Mouse (Mus musculus) lung, postnatal 25 days (tissue): ENCODE measurements around the gene Col18a1.

ENCODE experiments used
- DNase-seq: peaks from one replicate; pipeline ENCODE4 v3.0.0; 2022; ENCODE audit warnings: low spot score

The Col18a1 gene

GRCm38 (mm10) chr10:77110010-77110409, 56.3 kb downstream of the Col18a1 start:
- DNase-seq = no peak

GRCm38 (mm10) chr10:77108106-77108505, 58.2 kb downstream of the Col18a1 start:
- no peak for DNase-seq

- no peak for DNase-seq
Measured at GRCm38 (mm10) chr10:77104327-77104726, 62.0 kb downstream of the Col18a1 start.

GRCm38 (mm10) chr10:77103689-77104088, 62.7 kb downstream of the Col18a1 start:
- no peak for DNase-seq

GRCm38 (mm10) chr10:77099777-77100176, 66.6 kb downstream of the Col18a1 start:
- no peak for DNase-seq

GRCm38 (mm10) chr10:77098619-77099018, 67.7 kb downstream of the Col18a1 start:
- DNase-seq = no peak

- DNase-seq = peak; percentile 18
Measured at GRCm38 (mm10) chr10:77097890-77098200, 68.5 kb downstream of the Col18a1 start.

GRCm38 (mm10) chr10:77097006-77097889, 69.1 kb downstream of the Col18a1 start:
- DNase-seq = no peak

- no peak for DNase-seq
Measured at GRCm38 (mm10) chr10:77095666-77096065, 70.7 kb downstream of the Col18a1 start.

- DNase-seq = no peak
Measured at GRCm38 (mm10) chr10:77093817-77094216, 72.5 kb downstream of the Col18a1 start.

- no peak for DNase-seq
Measured at GRCm38 (mm10) chr10:77091538-77092097, 74.7 kb downstream of the Col18a1 start.

- DNase-seq = no peak
Measured at GRCm38 (mm10) chr10:77090063-77090462, 76.3 kb downstream of the Col18a1 start.

GRCm38 (mm10) chr10:77089336-77089735, 77.0 kb downstream of the Col18a1 start:
- no peak for DNase-seq

GRCm38 (mm10) chr10:77084568-77084967, 81.8 kb downstream of the Col18a1 start:
- no peak for DNase-seq

- DNase-seq = no peak
Measured at GRCm38 (mm10) chr10:77082921-77083320, 83.4 kb downstream of the Col18a1 start.

- peak; percentile 70 for DNase-seq
Measured at GRCm38 (mm10) chr10:77082453-77082852, 83.9 kb downstream of the Col18a1 start.

GRCm38 (mm10) chr10:77078961-77079360, 87.4 kb downstream of the Col18a1 start:
- DNase-seq = no peak

GRCm38 (mm10) chr10:77078456-77078855, 87.9 kb downstream of the Col18a1 start:
- no peak for DNase-seq

GRCm38 (mm10) chr10:77074276-77074974, 91.9 kb downstream of the Col18a1 start:
- no peak for DNase-seq

GRCm38 (mm10) chr10:77070072-77070471, 96.3 kb downstream of the Col18a1 start:
- peak; percentile 58 for DNase-seq

- DNase-seq = no peak
Measured at GRCm38 (mm10) chr10:77068469-77068868, 97.9 kb downstream of the Col18a1 start.

GRCm38 (mm10) chr10:77064659-77065058, 101.7 kb downstream of the Col18a1 start:
- DNase-seq = no peak

GRCm38 (mm10) chr10:77064239-77064638, 102.1 kb downstream of the Col18a1 start:
- DNase-seq = no peak
